Mouse (Mus musculus) cortical plate, adult 2 months (tissue): Measurements from ENCODE around the gene Hist1h2ae. TPM values are rescaled to one million over a fixed set of nuclear protein-coding genes. Genes with fewer than 3 reads are reported as not detected.
"Not testable (repeated sequence)": the region's sequence is repeated elsewhere in the genome, so short reads cannot be mapped to it uniquely, and the experiment has no call there.

Experiments used
- H3K27ac ChIP-seq: fragments of 200-500 bp; 2 replicates; pipeline ENCODE4 v1.5.1; 2012; ENCODE audit warnings: low read length, control low read depth, inconsistent platforms; ENCODE audit not compliant: insufficient read depth
- H3K4me1 ChIP-seq: fragments of 200-500 bp; 2 replicates; pipeline ENCODE4 v1.6.1; 2011; ENCODE audit warnings: low read length; ENCODE audit not compliant: control insufficient read depth, insufficient read depth
- H3K4me3 ChIP-seq: fragments of 200-500 bp; 2 replicates; pipeline ENCODE4 v1.5.1; 2011; ENCODE audit warnings: mild to moderate bottlenecking, low read length, control low read depth; ENCODE audit not compliant: insufficient read depth
- CTCF ChIP-seq: fragments of 200-500 bp; IDR thresholded peaks from 2 replicates; pipeline ENCODE4 v1.5.1; 2011; ENCODE audit warnings: mild to moderate bottlenecking, control low read depth, low read length; ENCODE audit not compliant: insufficient read depth; ENCODE audit errors: extremely low read depth
- POLR2A ChIP-seq: fragments of 200-500 bp; IDR thresholded peaks from 2 replicates; pipeline ENCODE4 v1.6.1; 2011; ENCODE audit warnings: mild to moderate bottlenecking, low read length, control low read depth; ENCODE audit not compliant: insufficient read depth; ENCODE audit errors: extremely low read depth
- polyA plus RNA-seq: library from polyadenylated mRNA; depleted of rRNA; stranded (reverse); fragments of >200 nt; gene quantifications from 2 replicates; pipeline ENCODE4 v1.2.3, GENCODE M21; 2012

Hist1h2ae gene
- polyA plus RNA-seq, 1 experiment: 0.50 TPM

DNA sequence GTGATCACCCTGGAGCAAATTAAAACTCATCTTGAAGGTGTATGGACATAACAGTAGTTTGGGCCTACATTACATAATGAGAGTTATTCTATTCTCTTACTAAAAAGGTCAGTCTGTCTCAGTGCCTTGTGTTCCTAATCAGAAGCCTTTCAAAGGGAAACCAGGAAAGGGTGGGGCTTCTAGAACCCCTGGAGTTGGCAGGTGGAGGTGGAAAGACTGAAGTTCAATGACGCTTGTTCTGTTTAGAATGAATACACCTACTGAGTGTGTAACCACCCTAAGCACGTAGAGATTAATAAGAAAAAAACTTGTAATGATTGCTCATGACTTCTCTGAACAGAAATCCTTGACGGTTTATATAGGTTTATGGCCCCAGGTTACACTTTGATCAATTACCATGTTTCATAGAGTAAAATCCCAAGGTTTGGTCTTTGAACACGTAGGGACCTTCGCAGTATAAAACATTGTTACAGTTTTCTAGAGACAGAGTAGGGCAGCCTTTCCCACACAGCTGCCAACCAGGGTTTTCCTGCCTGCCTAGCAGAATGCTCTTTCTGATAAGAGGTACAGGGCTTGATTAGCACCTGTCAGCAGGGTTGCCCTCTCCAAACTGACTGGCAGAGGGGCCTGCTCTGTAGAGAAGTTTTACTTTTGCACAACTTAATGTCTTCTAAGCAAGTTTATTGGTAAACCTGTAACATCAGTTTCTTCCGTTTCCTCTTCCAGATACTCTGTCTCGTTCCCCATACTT lies 24.8 kb upstream of the Hist1h2ae start:
- Histone ChIP-seq H3K4me1 (no peaks in the 10 kb centered on the region), H3K27ac (no peak overlapping the region), H3K4me3 (no peak overlapping the region)
- TF ChIP-seq CTCF (no peak), POLR2A (no peak)

DNA sequence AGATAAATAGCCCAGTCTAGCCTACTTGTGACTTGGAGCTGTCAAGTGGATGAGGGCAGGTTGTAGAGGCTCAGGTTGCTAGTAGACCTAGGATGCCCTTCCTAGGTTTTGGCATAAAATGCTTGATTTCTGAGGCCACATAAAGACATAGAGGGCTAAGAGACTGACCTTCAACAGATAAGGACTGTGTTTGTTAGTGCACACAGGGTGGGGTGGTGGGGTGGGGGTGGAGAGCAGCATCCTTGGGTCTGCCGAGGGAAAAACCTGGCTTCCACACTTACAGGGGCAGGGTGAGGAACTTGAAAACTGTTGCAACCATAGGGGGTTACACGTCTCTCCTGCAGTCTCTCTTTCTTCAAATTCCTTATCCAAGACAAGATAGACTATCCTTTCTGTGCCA lies 24.2 kb upstream of the Hist1h2ae start:
- no peak for TF ChIP-seq CTCF
- no peak for TF ChIP-seq POLR2A
- H3K27ac ChIP-seq: no peak overlapping the region
- no peak overlapping the region for H3K4me3 ChIP-seq

DNA sequence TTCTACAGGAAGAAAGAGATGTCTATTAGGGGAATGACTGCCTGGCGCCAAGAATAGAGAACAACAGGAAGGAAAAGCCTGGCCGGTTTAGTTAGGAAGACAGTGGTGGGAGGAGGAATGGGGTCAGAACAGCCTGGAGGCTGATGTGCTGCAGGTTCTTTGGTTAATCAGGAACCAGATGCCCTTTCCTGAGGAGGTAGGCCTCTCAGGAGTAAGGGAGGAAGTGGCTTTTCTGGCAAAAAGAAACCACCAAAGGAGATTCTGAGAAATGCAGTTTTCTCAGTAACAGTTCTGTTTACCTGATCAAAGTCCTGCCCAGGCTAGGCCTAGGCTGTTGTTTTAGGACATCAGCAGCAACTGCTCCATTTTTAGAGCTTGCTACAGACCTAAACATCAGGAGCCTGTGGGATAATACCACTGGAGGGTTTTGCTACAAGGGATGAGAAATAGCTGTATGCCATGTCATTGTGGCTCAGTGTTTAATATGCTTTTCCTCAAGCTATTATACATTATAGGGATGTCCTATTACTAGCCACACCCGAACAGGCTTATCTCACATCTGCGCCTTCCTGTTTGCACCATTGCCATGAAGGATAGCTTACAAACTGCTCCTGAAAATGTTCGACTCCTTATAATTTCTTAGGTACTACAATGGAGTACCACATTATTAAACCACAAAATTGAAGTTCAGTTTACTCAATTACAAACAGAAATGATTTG lies 22.2 kb upstream of the Hist1h2ae start:
- TF ChIP-seq POLR2A (no peak), CTCF (no peak)
- H3K4me1 ChIP-seq: no peaks in the 10 kb centered on the region
- H3K4me3 ChIP-seq: no peak overlapping the region
- H3K27ac ChIP-seq: no peak overlapping the region

More for the DNA sequence above, 24.2 kb upstream of the Hist1h2ae start:
- H3K4me1 ChIP-seq: no peaks in the 10 kb centered on the region

DNA sequence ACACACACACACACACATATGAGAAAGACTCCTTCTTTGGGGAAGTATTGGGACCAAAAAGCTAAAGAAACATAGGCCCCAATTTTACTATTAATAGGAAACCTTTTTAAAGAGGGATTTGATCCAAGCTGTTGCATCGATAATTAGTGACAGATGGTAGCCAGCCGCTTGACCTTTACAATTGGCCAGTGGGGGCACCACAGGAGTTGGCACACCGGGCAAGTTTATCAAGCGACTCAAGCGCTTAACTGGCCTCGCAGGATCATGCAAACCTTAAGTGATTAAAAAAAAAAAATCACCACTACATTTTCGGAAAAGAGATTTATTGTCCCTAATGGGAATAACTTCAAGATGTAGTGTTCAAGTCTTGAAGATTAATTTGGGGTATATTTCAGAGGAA lies 21.6 kb upstream of the Hist1h2ae start:
- Histone ChIP-seq H3K4me1 (no peaks in the 10 kb centered on the region), H3K27ac (no peak overlapping the region), H3K4me3 (no peak overlapping the region)
- TF ChIP-seq CTCF (no peak), POLR2A (no peak)

DNA sequence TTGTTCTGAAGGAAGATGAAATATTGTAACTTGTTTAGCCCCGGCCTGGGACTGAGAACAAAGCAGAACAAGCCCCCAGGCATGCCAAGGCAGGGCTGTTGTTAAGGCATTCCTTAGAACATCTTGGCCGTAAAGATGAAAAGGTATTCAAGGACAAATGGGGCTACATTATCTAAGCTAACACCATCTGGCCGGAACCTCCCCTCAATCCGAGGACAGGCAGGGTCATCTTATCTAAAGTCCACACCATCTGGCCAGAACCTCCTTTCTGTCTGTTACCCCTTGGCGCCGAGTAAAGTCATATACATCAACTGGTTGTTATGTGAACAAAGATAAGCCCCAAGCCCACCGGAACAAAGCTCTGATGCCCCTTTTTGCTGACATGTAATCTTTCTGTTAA lies 20.9 kb upstream of the Hist1h2ae start:
- H3K4me1 ChIP-seq, H3K4me3 ChIP-seq: not testable (repeated sequence)

DNA sequence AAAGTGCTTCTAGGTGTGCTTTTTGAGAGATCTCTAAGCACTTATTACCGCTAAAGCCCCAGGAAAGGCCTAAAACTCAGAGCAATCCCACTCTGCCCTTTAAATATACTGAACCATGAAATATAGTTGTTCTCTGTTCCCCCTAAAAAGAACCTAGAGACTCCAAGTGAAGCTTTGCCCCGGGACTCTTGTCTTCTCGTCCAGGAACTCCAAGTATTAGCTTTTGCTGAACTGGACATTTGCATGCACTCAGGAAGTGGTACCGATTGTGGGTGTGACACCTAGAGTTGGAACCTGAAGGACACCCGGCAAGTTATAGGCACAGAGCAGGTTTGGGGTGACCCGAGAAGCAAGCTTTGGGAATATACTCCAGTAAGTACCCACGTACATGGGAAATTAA lies 20.2 kb upstream of the Hist1h2ae start:
- Histone ChIP-seq H3K4me1 (no peaks in the 10 kb centered on the region; the same call in 1 of the 2 replicates), H3K27ac (no peak overlapping the region), H3K4me3 (no peak overlapping the region)
- TF ChIP-seq POLR2A (no peak), CTCF (no peak)

More for the DNA sequence above, 20.9 kb upstream of the Hist1h2ae start:
- H3K27ac ChIP-seq: not testable (repeated sequence)

DNA sequence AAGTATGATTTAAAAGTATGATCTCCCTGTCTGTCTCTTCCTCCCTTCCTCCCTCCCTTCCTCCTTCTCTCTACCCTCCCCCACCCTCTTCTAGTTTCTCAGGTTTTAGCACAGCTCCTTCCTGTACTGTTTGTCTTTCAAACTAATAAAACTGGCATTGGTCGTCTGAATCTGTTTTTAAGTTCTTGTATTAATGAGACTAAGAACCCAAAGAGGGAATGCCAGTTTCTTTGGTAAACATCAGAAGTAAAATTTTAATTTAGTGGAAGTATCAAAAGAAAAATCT lies 15.9 kb upstream of the Hist1h2ae start:
- no peak overlapping the region for H3K27ac ChIP-seq
- H3K4me1 ChIP-seq: no peaks in the 10 kb centered on the region; the same call in 1 of the 2 replicates
- H3K4me3 ChIP-seq: no peak overlapping the region; the same call in 1 of the 2 replicates
- TF ChIP-seq CTCF: no peak
- TF ChIP-seq POLR2A: no peak

DNA sequence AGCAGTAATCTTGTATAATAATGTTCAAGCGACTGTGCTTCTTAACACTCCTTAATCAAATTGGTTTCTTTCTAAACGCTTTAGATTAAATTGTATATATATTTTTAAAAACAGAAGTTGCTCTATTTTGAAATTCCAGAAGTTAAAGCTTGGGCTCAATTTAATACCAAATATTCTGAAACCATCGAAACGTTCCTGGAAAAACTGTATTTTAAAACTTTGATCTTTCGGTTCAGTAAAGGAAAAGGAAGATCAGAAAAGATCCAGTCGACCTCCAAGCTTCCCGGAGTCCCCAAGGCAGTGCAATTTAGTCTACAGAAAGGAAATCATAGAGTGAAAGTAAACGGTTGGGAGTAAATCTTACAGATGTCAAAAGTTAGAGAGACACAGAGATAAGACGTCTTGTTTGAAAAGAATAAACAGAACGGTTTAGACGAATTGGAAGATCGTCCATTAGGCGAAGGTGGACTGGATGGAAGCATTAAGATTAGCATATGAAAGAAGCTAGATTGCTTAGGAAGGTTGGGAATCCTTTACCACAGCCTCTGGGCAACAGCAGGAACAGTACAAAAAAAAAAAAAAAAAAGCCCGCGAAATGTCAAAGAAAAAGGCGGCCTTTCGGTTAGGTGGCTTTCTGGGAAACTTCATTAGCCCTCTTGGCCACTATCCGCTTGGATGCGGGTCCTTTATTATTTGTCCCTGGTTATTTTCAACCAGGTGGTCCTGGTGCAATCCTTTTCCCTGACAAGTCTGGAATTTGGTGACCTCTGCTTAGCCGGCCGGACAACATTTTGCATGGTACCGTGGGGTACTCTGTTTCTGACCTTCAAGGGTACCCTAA lies 15.3 kb upstream of the Hist1h2ae start:
- Histone ChIP-seq H3K4me3 (peak overlapping the region; percentile 65), H3K27ac (no peak overlapping the region), H3K4me1 (no peaks in the 10 kb centered on the region; the same call in 1 of the 2 replicates)
- TF ChIP-seq CTCF: no peak
- TF ChIP-seq POLR2A: no peak

DNA sequence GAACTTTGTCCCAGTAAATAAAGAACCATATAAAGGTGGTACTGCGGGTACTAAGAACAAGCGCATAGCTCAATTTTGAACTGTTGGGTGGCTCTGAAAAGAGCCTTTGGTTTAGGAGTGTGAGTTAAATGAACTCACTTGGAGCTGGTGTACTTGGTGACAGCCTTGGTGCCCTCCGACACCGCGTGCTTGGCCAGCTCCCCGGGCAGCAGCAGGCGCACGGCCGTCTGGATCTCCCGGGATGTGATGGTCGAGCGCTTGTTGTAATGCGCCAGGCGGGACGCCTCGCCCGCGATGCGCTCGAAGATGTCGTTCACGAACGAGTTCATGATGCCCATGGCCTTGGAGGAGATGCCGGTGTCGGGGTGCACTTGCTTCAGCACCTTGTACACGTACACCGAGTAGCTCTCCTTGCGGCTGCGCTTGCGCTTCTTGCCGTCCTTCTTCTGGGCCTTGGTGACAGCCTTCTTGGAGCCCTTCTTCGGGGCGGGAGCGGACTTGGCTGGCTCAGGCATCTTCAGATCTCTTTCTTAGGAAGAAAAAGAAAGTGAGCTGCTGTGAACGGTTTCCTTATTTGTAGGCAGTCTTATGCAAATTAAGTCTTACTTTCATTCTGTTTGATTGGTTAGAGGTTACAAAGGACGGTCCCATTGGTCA lies 14.6 kb upstream of the Hist1h2ae start:
- H3K4me1 ChIP-seq: not testable (repeated sequence)
- peak; percentile 91 for TF ChIP-seq POLR2A
- Histone ChIP-seq H3K27ac (peak overlapping the region; percentile 95), H3K4me3 (peak overlapping the region; percentile 65)
